Mouse (Mus musculus) cerebellum, adult (tissue): Measurements from ENCODE around the gene Gm45618.
A peak's percentile ranks its signal among the peaks of the same experiment; 100 is the strongest.
"Not testable (repeated sequence)": the region's sequence is repeated elsewhere in the genome, so short reads cannot be mapped to it uniquely, and the experiment has no call there.

ENCODE experiments used
- ATAC-seq: cut with Nextera tagmentation; 2 replicates; pipeline ENCODE4 v1.9.2; 2017; ENCODE audit warnings: mild to moderate bottlenecking, moderate library complexity, mixed read lengths; ENCODE audit not compliant: insufficient number of reproducible peaks, low FRiP score, low TSS enrichment

The Gm45618 gene

DNA sequence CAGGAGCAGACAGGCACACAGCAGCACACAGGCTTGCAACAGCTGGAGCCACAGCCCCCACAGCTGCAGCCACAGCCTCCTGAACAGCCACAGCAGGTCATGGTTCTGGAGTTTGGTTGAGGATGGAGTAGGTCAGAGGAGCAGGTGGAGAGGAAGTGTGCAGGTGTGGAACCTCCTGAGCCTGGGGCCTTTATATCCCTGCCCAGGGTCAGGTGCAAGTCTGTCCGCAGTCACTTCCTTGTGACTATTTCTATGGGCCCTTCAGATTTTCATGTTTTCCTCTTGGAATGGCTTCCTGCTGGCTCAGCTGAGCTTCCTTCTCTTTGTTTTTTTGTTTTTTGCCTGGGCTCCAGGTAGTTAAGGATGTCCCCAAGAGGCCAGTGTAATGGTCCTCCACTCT is at the start of gene Gm45618:
Gene Gm45618 (minus strand): TSS at position 101 of the 400 bp plus-strand sequence.
- not testable (repeated sequence) for ATAC-seq

DNA sequence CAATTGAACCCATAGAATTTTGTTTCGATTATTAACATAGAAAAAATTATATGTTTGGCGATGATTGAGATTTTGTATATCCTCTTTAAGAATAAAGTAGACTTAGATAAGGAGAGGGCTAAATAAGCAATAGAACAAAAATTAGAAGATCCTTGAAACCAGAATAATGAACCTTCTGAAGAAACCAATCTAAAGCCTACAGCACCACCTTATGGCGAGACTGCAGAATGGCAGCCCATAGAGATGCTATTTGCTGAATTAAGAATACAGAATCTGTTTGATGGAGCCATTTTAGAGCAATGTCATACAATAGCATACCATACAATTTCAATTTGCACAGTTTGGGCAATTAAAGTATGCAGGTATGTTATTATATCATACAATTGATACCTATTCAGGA is 49.3 kb upstream of the Gm45618 start:
- ATAC-seq: no peak

DNA sequence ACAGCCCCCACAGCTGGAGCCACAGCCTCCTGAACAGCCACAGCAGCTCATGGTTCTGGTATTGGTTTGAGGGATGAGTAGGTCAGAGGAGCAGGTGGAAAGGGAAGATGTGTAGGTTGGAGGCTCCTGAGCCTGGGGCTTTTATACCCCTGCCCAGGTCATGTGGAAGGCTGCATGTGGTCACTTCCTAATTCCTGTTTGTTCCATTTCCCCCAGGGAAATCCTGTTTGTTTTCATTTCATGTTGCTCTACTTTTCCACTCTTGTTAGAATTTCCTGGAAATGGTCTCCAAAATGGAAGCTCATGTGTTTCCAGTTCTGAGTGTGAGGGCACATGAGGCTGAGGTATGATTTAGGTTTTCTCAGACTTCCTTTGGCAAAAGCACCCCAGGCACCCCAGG is 45.1 kb upstream of the Gm45618 start, which contains the start of gene Gm4553:
Gene Gm4553 (minus strand): TSS at position 101 of the 400 bp plus-strand sequence.
- not testable (repeated sequence) for ATAC-seq

DNA sequence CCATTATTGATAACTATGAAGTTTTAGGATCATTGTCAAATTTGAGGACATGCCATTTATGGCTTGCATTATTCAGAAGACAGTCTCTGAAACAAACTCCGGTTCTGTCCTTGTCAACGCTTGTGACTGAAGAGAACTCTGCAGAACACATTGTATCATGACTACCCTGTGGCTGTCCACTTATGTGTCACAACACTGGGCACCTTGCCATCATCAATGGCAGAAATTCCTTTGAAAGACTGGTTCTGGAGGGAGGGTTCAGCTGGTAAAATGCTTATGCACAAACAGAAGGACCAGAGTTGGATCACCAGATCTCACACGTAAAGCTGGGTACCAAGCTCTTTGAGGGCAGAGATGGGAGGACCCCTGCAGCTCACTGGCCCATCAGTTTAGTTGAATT is 38.8 kb upstream of the Gm45618 start:
- ATAC-seq: no peak

- ATAC-seq: not testable (repeated sequence)
Measured at GRCm38 (mm10) chr7:142157013-142157412, 36.5 kb upstream of the Gm45618 start, which contains the start of gene Gm29735. Gene Gm29735, minus strand, starts transcription at chr7:142157113.

GRCm38 (mm10) chr7:142155308-142155707 is 34.8 kb upstream of the Gm45618 start:
- no peak for ATAC-seq

- no peak for ATAC-seq
Measured at GRCm38 (mm10) chr7:142152191-142152590, 31.7 kb upstream of the Gm45618 start.

DNA sequence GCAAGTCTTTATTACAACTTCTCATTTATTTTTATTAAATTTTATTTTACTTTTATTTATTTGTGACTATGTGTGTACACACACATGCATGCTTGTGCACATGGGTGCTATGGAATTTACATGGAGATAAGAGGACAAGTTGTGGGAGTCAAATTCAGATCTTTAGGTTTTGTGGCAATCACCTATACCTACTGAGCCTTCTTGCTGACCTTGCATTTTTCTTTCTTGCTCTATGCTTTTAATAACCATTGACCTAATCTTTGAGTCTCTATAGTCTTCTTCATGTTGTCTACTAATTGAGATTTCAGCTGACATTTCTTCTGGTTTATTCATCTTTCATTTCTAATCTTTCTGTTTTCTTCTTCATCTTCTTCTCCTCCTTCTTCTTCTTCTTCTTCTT is 28.1 kb upstream of the Gm45618 start:
- no peak for ATAC-seq

- ATAC-seq: no peak
Measured at GRCm38 (mm10) chr7:142146033-142146432, 25.5 kb upstream of the Gm45618 start.

DNA sequence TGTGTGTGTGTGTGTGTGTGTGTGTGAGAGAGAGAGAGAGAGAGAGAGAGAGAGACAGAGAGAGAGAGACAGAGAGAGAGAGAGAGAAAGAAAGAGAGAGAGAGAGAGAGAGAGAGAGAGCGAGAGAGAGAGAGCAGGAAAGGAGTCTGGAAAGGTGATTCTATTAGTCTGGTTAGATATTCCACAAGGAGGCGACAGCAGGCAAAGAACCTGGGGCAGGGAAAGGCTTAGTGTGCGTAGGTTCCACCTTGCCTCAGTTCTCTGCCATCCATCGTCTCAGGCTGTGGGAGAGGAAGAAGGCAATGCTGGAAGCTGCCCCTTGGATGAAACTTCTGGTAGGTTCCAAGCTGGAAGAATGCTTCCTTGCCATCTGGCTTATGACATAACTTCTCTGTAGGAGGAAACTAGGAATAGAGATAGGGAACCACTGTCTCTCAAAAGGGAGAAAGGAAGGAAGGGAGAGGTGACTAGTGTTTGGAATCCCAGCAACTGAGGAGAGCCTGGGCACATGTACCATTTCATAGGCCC is 24.9 kb upstream of the Gm45618 start:
- no peak for ATAC-seq

- no peak for ATAC-seq
Measured at GRCm38 (mm10) chr7:142144507-142144906, 24.0 kb upstream of the Gm45618 start, which contains the start of gene Gm45337. Gene Gm45337, minus strand, starts transcription at chr7:142144607.

DNA sequence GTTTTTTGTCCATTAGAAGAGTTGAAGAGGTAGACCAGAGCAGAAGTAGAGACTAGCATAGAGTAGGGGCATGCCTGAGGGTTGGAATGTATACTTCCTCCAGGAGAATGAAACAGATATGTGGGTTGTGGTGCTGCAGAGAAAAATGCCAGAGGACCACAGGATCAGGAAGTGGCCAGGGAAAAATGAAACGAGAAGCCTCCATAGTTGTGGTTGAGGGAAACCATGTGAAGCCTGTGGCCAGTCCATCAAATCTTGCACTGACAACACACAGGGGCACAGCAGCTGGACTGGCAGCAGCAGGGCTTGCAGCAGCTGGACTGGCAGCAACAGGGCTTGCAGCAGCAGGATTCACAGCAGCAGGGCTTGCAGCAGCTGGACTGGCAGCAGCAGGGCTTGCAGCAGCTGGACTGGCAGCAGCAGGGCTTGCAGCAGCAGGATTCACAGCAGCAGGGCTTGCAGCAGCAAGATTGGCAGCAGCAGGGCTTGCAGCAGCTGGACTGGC is 23.0 kb upstream of the Gm45618 start:
- ATAC-seq: not testable (repeated sequence)

DNA sequence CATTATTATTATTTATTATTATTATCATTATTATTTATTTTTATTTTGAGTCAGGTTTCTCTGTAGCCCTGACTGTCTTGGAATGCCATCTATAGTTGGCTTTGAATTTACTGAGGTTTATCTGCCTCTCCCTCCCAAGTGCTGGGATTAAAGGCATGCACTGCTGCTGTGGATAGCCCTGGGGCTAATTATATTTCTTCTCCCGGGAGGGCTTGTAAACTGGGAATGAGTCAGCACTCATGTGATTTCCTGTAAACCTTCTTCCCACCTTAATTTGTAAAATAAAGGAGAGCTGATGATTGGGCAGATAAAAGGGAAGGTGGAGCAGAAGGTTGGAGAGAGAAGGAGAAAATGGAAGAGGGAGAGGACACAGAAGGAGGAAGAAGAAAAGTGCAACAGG is 20.2 kb upstream of the Gm45618 start:
- no peak for ATAC-seq

DNA sequence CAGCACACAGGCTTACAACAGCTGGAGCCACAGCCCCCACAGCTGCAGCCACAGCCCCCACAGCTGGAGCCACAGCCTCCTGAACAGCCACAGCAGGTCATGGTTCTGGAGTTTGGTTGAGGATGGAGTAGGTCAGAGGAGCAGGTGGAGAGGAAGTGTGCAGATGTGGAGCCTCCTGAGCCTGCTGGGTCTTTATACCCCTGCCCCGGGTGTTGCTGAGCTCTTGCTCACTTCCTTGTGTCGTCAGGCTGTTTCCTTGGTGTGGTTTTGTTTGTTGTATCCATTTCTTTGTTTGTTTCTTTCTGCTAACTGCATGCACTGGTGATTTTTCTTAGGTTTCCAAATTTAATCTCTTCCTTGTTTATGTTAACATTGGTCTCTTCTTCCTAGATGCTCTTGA is 15.4 kb upstream of the Gm45618 start, which contains the start of gene Gm39115:
Gene Gm39115 (minus strand): TSS at position 101 of the 400 bp plus-strand sequence.
- not testable (repeated sequence) for ATAC-seq

DNA sequence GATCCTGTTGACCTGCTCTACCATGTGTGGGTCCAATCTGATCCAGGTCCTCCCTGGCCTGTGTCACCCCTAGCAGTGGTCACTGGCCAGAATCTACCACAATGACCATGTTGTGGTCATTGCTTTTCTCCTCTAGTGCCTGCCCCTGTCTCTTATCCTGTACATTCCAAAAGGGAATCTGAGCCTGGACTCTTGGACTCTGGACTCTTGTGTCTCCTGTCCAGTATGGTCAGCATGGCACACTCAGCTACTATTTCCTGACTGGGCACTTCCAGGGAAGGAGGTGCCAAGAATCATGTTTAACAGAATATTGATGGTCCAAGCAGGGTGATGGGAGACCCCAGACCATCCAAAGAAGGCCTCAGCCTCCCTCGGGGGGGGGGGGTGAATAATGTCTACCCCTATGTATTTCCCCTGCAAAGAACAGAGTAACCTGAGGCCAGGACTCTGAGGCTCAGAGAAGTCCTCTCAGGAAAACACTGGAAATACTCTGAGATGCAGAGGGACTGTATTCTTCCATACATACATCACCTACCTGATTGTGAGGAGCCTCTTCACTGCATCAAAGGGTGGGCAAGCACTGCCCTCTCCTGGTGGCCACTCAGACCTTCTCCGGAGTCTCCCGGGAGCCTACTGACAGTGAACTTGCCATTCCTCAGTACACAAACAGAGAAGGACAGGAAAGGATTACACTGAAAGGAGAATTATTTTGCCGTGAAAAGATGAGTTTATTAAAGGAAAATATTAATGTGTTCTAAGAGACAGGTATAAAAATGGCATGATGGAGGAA is 13.9 kb upstream of the Gm45618 start:
- ATAC-seq: no peak

GRCm38 (mm10) chr7:142128843-142129242 is 8.3 kb upstream of the Gm45618 start:
- no peak for ATAC-seq

DNA sequence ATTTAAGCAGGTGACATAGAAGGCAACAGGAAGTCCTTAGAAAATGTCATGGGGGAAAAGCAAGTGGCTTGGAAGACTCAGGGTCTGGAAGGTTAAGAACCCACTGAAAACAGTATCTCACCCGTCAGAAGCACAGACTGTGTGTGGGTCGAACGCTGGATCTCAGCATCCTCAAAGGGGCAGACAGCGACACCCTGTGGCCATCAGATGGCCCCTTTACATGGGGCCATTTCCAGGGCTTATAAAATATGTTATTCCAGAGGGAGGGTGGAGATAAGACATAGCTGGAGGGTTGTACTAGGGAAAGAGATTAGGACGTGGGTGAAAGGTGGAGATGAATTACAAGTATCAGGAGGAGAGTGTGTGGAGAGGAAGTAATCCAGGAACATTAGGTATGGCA is 897 bp downstream of the Gm45618 start:
- ATAC-seq: no peak

GRCm38 (mm10) chr7:142104747-142105146 is 15.8 kb downstream of the Gm45618 start:
- ATAC-seq: no peak

DNA sequence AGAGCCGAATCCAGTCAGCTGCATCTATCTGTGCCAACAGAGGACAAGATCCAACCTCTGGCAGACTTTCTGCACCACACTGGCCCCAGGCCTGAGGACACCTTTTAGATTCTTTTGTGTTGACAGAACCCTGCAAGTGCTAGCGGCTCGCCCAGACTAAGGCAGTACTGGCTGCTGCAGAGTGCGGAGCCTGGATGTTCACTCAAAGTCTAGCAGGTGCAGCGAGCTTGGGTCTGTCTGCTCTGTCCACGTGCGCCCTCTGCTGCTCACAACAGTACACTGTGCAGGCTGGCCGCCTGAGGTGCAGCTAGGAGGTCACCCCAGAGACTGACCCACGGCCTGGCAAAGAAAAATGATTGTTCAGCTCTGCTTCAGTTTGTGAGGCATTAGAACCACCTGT is 22.8 kb downstream of the Gm45618 start:
- peak; percentile 64 for ATAC-seq

- ATAC-seq: no peak
Measured at GRCm38 (mm10) chr7:142096701-142097100, 23.8 kb downstream of the Gm45618 start.

GRCm38 (mm10) chr7:142095183-142095931 is 25.2 kb downstream of the Gm45618 start, which contains the start of gene Dusp8:
Gene Dusp8, minus strand, starts transcription at chr7:142095843.
- peak; percentile 79 for ATAC-seq
